Mouse (Mus musculus): Measurements from ENCODE around the gene Hacd2. TPM values are rescaled to one million over a fixed set of nuclear protein-coding genes. Genes with fewer than 3 reads are reported as not detected.

Gene Hacd2
- polyA plus RNA-seq, 1 experiment from 2014 or later, result 40.8 TPM

DNA sequence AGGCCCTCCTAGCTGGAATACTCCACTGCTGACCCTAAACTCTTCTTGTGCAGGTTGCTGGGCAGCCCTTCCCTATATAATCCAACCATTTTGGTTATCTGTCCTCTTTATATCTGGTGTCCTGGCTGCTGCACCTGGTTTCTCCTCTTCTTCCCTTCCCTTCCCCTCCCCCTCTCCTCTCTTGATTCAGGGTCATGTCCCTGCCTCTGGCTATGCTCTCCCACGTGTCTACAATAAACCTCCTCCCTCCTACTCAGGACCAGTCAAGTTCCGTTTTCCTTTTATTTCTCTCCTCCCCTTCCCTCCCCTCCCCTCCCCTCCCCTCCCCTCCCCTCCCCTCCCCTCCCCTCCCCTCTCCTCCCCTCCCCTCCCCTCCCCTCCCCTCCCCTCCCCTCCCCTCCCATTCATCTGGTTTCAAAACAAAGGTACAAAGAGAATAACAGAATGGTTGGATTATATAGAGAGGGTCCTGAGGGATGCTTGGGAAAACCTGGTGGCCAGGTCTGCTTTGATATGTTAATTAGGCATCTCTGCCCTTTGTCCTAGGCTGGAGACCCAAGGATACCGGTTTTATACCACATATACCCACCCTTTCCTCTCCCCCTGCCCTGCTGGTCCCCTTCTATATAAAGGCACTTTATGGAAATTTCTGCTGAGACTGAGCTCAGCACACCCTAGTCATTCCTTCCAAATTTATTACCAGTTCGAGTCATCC lies 16.3 kb downstream of the Hacd2 start:
- H3K9me3 ChIP-seq (replicated peaks), result no peaks in the 10 kb centered on the region
- H3K27ac ChIP-seq, result no peak overlapping the region
- no peak overlapping the region for H3K9ac ChIP-seq
- H3K4me1 ChIP-seq, result peaks cover 12% of the 10 kb centered on the region
- peaks cover 29% of the 10 kb centered on the region for H3K36me3 ChIP-seq (ENCODE audit: poor library complexity, severe bottlenecking)
- no peak overlapping the region for H3K4me3 ChIP-seq
- H3K4me2 ChIP-seq, result no peak overlapping the region
- ATAC-seq, result no peak
- 15% methylated on average over 4 of the region's 4 CpGs for WGBS
- H3K27me3 ChIP-seq, result no peaks in the 10 kb centered on the region

DNA sequence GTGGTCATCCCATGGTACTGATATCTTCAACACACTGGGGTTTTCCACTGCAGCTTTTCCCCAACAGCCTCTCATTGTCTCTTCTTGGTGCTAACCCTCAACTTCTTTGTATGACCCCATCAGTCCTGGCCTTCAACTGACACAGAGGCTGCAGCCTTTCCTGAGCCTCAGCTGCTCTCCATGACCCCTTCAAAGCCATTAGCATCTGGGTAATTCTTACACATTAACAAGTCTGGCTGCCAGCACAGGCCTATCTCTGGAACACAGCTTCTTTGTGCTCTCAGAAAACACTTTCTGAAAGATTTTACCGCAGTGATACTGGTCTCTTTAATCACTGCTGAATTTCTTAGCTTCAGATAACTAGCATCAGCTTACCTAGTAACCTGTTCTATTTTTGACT lies 17.9 kb downstream of the Hacd2 start:
- no peak for ATAC-seq

GRCm38 (mm10) chr16:35041001-35041400 lies 18.8 kb downstream of the Hacd2 start:
- WGBS, result 88% methylated on average over 7 of the region's 7 CpGs
- H3K4me3 ChIP-seq, result no peak overlapping the region
- no peak for ATAC-seq
- no peaks in the 10 kb centered on the region for H3K9me3 ChIP-seq (replicated peaks)
- H3K27me3 ChIP-seq, result no peaks in the 10 kb centered on the region
- peaks cover 12% of the 10 kb centered on the region for H3K4me1 ChIP-seq
- no peak overlapping the region for H3K4me2 ChIP-seq
- no peak overlapping the region for H3K9ac ChIP-seq
- H3K36me3 ChIP-seq (ENCODE audit: poor library complexity, severe bottlenecking), result peaks cover 33% of the 10 kb centered on the region
- no peak overlapping the region for H3K27ac ChIP-seq

More for the DNA sequence above, 17.9 kb downstream of the Hacd2 start:
- H3K9me3 ChIP-seq (replicated peaks), result no peaks in the 10 kb centered on the region
- H3K27me3 ChIP-seq, result no peaks in the 10 kb centered on the region
- peaks cover 12% of the 10 kb centered on the region for H3K4me1 ChIP-seq
- 76% methylated on average over 1 of the region's 1 CpGs for WGBS
- no peak overlapping the region for H3K9ac ChIP-seq
- no peak overlapping the region for H3K27ac ChIP-seq
- H3K36me3 ChIP-seq (ENCODE audit: poor library complexity, severe bottlenecking), result peaks cover 33% of the 10 kb centered on the region
- H3K4me2 ChIP-seq, result no peak overlapping the region
- H3K4me3 ChIP-seq, result no peak overlapping the region

DNA sequence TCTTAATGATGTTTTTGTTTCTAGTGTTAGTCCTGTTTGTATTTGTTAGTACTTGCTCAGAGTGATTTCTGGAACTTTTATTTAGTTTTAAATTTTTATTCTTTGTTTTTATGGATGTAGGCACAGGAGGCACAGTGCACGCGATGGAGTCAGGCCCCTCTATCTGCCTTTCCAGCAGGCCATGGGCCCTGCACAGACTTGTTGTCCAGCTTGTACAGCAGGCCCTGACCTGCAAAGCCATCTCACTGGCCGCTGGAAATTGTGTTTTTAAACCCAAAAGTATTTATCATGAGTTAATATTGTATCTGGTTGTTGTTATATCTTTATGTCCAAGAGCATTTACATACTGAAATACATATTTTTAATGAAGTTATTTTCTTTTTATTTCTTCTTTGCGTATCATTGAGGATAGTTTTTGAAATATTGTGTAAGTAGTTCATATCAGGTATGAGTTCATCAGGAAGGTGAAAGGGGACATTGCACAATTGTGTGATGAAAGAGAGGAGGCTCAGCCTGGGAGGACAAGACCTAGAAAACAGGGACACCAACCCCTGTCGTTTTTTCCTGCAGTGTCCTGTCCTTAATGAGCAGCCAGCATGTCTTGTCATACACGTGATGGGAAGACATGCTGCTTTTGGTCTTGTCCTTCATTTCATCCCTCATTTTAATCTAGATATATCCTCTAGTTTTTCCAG lies 24.0 kb downstream of the Hacd2 start:
- H3K4me1 ChIP-seq, result peaks cover 11% of the 10 kb centered on the region
- H3K4me3 ChIP-seq, result no peak overlapping the region
- no peaks in the 10 kb centered on the region for H3K9me3 ChIP-seq (replicated peaks)
- H3K27me3 ChIP-seq, result no peaks in the 10 kb centered on the region
- WGBS, result 81% methylated on average over 6 of the region's 6 CpGs
- H3K9ac ChIP-seq, result no peak overlapping the region
- no peak overlapping the region for H3K27ac ChIP-seq
- peaks cover 19% of the 10 kb centered on the region; the same call in 1 of the 2 replicates for H3K36me3 ChIP-seq (ENCODE audit: poor library complexity, severe bottlenecking)
- H3K4me2 ChIP-seq, result no peak overlapping the region
- ATAC-seq, result no peak

DNA sequence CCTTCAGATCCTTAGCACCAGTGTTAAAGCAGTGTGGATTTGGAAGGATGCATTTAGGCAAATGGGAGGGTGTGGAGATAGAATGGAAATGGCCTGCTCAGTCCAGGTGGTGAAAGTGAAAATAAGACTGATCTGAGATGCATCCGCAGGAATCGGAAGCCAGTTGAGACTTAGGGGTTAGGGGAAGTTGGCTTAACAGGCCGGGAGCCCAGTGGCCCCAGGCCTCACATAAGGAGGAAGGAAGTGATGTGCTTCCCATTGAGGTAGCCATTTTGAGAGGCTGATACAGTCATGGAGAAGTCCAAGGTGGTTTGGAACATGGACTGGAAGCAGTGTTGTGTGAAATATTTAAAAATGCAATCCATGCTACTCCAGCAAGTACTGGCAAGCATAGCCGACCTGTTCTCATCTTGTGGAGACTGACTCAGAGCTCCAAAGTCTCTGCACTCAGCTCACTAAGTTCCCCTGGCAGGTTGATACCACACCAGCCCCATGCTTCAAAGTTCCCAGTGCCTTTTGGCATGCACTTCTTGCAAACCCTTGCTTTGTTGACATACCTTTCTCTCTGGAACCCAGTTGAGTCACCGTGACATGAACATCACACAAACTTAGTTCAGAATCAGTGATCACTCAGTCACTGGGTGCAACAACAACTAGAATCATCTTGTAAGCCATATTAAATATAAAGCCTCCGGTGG lies 25.2 kb downstream of the Hacd2 start:
- H3K9me3 ChIP-seq (replicated peaks), result no peaks in the 10 kb centered on the region
- H3K36me3 ChIP-seq (ENCODE audit: poor library complexity, severe bottlenecking), result peaks cover 8% of the 10 kb centered on the region; the same call in 1 of the 2 replicates
- no peak overlapping the region for H3K4me3 ChIP-seq
- no peaks in the 10 kb centered on the region for H3K27me3 ChIP-seq
- ATAC-seq, result no peak
- WGBS, result 91% methylated on average over 6 of the region's 6 CpGs
- H3K4me1 ChIP-seq, result peaks cover 11% of the 10 kb centered on the region
- no peak overlapping the region for H3K4me2 ChIP-seq
- no peak overlapping the region for H3K27ac ChIP-seq
- H3K9ac ChIP-seq, result no peak overlapping the region

- no peaks in the 10 kb centered on the region for H3K36me3 ChIP-seq (ENCODE audit: poor library complexity, severe bottlenecking)
These were observed 28.8 kb downstream of the Hacd2 start for GRCm38 (mm10) chr16:35051066-35051465.

DNA sequence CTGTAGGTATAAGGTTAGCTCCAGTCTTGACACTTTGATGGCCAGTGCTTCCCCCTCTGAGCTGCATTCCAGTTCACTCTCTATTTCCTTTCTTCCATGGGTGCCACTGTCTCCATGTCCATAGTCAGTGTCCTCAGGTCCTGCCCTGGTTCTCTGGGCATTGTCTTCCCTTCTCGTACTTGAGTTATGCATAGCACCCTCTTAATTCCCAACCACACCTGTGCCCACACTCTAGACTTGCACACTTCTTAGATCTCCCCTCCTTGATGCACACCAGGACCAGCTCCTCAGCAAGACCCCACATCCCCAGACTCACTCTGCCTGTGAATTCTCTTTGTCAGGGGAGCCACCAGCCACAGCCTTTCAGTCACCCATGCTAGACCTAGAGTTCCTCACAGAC lies 30.0 kb downstream of the Hacd2 start:
- Histone ChIP-seq H3K9me3 (replicated peaks) (no peaks in the 10 kb centered on the region), H3K4me3 (no peak overlapping the region), H3K4me2 (no peak overlapping the region), H3K4me1 (peaks cover 11% of the 10 kb centered on the region), H3K9ac (no peak overlapping the region), H3K36me3 (ENCODE audit: poor library complexity, severe bottlenecking) (no peaks in the 10 kb centered on the region), H3K27me3 (no peaks in the 10 kb centered on the region), H3K27ac (no peak overlapping the region)
- ATAC-seq, result no peak
- 100% methylated on average over 1 of the region's 1 CpGs for WGBS

More at GRCm38 (mm10) chr16:35051066-35051465, 28.8 kb downstream of the Hacd2 start:
- H3K9ac ChIP-seq, result no peak overlapping the region
- H3K27me3 ChIP-seq, result no peaks in the 10 kb centered on the region
- ATAC-seq, result peak; percentile 33; the same call in 1 of the 2 replicates
- H3K27ac ChIP-seq, result no peak overlapping the region
- no peak overlapping the region for H3K4me3 ChIP-seq
- no peaks in the 10 kb centered on the region for H3K9me3 ChIP-seq (replicated peaks)
- 69% methylated on average over 5 of the region's 5 CpGs for WGBS
- H3K4me2 ChIP-seq, result no peak overlapping the region
- H3K4me1 ChIP-seq, result peaks cover 11% of the 10 kb centered on the region

- Histone ChIP-seq H3K9ac (no peak overlapping the region), H3K27ac (no peak overlapping the region), H3K4me1 (peaks cover 4% of the 10 kb centered on the region), H3K4me2 (no peak overlapping the region), H3K4me3 (no peak overlapping the region), H3K36me3 (ENCODE audit: poor library complexity, severe bottlenecking) (no peaks in the 10 kb centered on the region), H3K27me3 (no peaks in the 10 kb centered on the region), H3K9me3 (replicated peaks) (no peaks in the 10 kb centered on the region)
- ATAC-seq, result no peak
- 90% methylated on average over 8 of the region's 8 CpGs for WGBS
These were observed 32.4 kb downstream of the Hacd2 start for GRCm38 (mm10) chr16:35054432-35055193.

DNA sequence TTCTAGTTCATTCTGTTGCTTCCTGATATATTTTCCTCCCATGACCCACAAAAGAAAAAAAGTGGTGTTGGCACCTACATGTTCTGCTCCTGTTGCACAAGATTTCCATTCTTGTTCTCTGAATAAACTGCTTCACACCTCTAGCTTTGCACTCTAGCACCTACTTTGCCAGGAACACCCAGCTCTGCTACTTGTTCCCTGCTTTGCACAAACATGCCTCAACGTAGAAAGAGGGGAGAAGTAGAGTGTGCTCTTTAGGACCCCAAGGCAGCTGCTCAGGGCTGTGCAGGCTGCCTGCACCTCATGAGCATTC lies 32.9 kb downstream of the Hacd2 start:
- 85% methylated on average over 1 of the region's 1 CpGs for WGBS
- H3K36me3 ChIP-seq (ENCODE audit: poor library complexity, severe bottlenecking), result no peaks in the 10 kb centered on the region
- H3K27me3 ChIP-seq, result no peaks in the 10 kb centered on the region
- no peak overlapping the region for H3K27ac ChIP-seq
- H3K4me3 ChIP-seq, result no peak overlapping the region
- H3K4me2 ChIP-seq, result no peak overlapping the region
- peaks cover 4% of the 10 kb centered on the region for H3K4me1 ChIP-seq
- no peaks in the 10 kb centered on the region for H3K9me3 ChIP-seq (replicated peaks)
- ATAC-seq, result no peak
- H3K9ac ChIP-seq, result 0 out of 2 replicates have a peak overlapping the region, but pooled peaks have one; percentile 26

GRCm38 (mm10) chr16:35055861-35056260 lies 33.6 kb downstream of the Hacd2 start:
- 82% methylated on average over 1 of the region's 1 CpGs for WGBS
- no peak overlapping the region for H3K27ac ChIP-seq

DNA sequence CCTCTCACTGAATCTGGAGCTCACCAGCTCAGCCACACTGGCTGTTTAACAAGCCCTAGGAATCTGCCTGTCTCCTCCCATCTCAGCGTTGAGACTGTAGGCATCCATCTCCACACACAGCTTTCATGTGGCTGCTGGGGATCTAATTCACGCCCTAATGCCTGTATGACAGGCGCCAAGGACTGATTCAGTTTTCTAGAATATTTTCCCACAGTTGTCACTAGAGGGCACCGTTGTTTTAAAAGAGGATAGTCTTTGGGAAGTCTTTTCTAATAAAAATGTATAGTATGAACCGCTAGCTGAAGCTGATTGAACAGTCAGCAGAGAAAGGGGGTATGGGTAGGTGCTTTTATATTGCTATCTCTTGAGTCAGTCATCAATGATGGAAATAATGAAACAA lies 34.1 kb downstream of the Hacd2 start:
- ATAC-seq, result peak; percentile 65

More at GRCm38 (mm10) chr16:35055861-35056260, 33.6 kb downstream of the Hacd2 start:
- Histone ChIP-seq H3K4me1 (peaks cover 4% of the 10 kb centered on the region), H3K4me3 (no peak overlapping the region), H3K36me3 (ENCODE audit: poor library complexity, severe bottlenecking) (no peaks in the 10 kb centered on the region), H3K27me3 (no peaks in the 10 kb centered on the region), H3K9ac (no peak overlapping the region), H3K4me2 (no peak overlapping the region), H3K9me3 (replicated peaks) (no peaks in the 10 kb centered on the region)
- peak; percentile 3; the same call in 1 of the 2 replicates for ATAC-seq

More for the DNA sequence above, 34.1 kb downstream of the Hacd2 start:
- Histone ChIP-seq H3K27me3 (no peaks in the 10 kb centered on the region), H3K27ac (no peak overlapping the region), H3K4me3 (no peak overlapping the region), H3K36me3 (ENCODE audit: poor library complexity, severe bottlenecking) (no peaks in the 10 kb centered on the region), H3K4me1 (no peaks in the 10 kb centered on the region), H3K4me2 (no peak overlapping the region), H3K9me3 (replicated peaks) (no peaks in the 10 kb centered on the region), H3K9ac (no peak overlapping the region)
- 23% methylated on average over 5 of the region's 5 CpGs for WGBS
